Mouse (Mus musculus): ENCODE measurements around the gene Vmn2r114. TPM values are rescaled to one million over a fixed set of nuclear protein-coding genes. Genes with fewer than 3 reads are reported as not detected.
"Not testable (repeated sequence)": the region's sequence is repeated elsewhere in the genome, so short reads cannot be mapped to it uniquely, and the experiment has no call there.

The Vmn2r114 gene
- total RNA-seq (2021) = under 1 TPM in 1 of 2 experiments, not detected in 1; 0.07 TPM
- long read RNA-seq = 0 reads

DNA sequence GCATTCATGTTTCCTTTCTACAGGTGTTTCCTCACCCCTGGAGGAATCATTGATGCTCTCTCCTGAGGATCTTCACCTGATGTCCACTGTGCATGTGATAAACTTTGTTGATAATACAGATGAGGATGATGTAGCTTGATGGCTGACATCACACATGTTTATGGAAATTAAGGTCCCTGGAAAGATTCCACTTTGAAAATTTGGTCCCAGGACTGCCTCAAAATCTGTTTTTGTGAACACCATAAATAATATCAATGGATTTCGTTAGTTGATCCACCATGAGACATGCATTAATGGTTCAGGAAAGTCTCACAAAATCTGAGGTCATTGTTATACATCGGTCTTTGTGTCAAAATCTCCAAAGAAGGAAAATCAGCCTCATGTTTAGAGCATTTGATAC, at the start of gene Vmn2r114:
Gene Vmn2r114, minus strand, starts transcription at position 101 of the 400 bp plus-strand sequence.
- not testable (repeated sequence) for DNase-seq (ENCODE audit: low spot score in 2 of 2)

DNA sequence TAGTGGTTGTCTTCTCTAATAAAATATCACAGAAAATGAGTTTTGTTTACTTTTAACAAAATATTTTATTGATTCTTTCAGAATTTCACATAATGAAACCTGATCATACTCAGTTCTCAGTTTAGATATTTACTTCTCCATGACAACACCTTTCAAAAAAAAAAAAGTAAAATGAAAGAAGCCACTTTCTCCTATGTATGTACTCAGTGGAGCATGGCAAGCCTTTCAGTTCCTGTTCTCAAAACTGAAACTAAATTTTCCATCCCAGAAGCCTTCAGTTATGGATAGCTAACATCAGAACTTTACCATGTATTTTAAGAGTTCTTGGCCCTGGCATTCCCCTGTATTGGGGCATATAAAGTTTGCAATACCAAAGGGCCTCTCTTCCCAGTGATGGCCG, 39.3 kb upstream of the Vmn2r114 start:
- DNase-seq (ENCODE audit: low spot score in 2 of 2) = no peak

DNA sequence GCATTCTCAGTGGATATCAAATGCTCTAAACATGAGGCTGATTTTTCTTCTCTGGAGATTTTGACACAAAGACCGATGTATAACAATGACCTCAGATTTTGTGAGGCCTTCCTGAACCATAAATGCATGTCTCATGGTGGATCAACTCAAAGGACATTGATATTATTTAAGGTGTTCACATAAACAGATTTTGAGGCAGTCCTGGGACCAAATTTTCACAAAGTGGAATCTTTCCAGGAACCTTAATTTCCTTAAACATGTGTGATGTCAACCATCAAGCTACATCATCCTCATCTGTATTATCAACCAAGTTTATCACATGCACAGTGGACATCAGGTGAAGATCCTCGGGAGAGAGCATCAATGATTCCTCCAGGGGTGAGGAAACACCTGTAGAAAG, 31.1 kb upstream of the Vmn2r114 start, which contains the start of gene Vmn2r115:
Gene Vmn2r115, plus strand, starts transcription at position 301 of the 400 bp plus-strand sequence.
- not testable (repeated sequence) for DNase-seq (ENCODE audit: low spot score in 2 of 2)

DNA sequence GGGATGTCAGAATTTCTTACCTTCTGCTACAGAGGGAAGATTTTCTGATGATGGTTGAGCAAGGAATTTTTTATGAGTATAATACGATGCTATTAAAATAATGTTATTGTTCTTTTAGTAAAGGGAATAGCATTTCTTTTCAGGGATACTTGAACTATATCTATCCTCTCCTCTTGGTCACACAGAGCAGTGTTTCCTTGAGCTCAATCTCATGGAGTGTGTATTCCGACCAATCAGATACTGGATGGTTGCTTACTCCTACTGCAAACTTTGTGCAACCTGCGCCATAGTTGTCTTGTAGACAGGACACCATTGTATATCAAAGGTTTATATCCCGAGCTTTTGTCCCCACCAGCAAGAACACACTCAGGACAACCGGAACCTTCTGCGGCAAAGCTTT, 18.3 kb upstream of the Vmn2r114 start:
- DNase-seq (ENCODE audit: low spot score in 2 of 2) = no peak

Other genes with a start within 250 kb of the Vmn2r114 start
- 10 to 100 TPM; 32.0 to 34.4 TPM for gene Zfp40, start 119.3 kb downstream of the Vmn2r114 start, total RNA-seq (2021)
- gene Vmn2r115, start 31.2 kb upstream of the Vmn2r114 start, total RNA-seq (2021) = not detected
- gene Vmn2r116, start 72.1 kb upstream of the Vmn2r114 start, total RNA-seq (2021) = not detected
- not detected for gene Vmn2r117, start 167.2 kb upstream of the Vmn2r114 start, total RNA-seq (2021)